8 mouse cellular contexts compared by ENCODE assay signal in genomic region chr2:181186635-181187034, GRCm38 (mm10). TPM values are rescaled to one million over a fixed set of nuclear protein-coding genes. Genes with fewer than 3 reads are reported as not detected.
DNase-seq lines count a peak whose midpoint lies in the region; ATAC-seq lines count a peak whose summit lies in the region.

No protein-coding gene starts in this region.

- peak; percentile 96 for DNase-seq in adipocyte (ENCODE audit: low spot score)
- peak; percentile 95 for DNase-seq in embryo, embryonic 10 days (ENCODE audit: low spot score)
- DNase-seq in gastrocnemius, postnatal 10 days: peak; percentile 75
- DNase-seq in left cerebral cortex, postnatal 14 days (ENCODE audit: low spot score in 2 of 2): peak; percentile 91 to 93
- peak; percentile 92 for DNase-seq in mesoderm, embryonic 11.5 days (ENCODE audit: low read depth, low spot score)
- peak; percentile 79 to 84 for DNase-seq in right cerebral cortex, postnatal 36 days (ENCODE audit: low spot score in 2 of 2)
- peak; percentile 88 for DNase-seq in yolk sac, embryonic 10.5 days (ENCODE audit: low spot score)

- intact Hi-C loops in left cerebral cortex, postnatal 14 days (cut with DNase I): loop anchor here (1.0 to 2.0 kb wide), 2 partner anchors 120 to 148 kb away; no protein-coding TSS in a partner anchor

- ATAC-seq in inflammation-experienced regulatory T-cells, adult 6 months: peak; percentile 73

RNA-seq across cellular contexts. Expression of gene Ppdpf, which starts 0.4 kb away (rescaled TPM):
- 10 to 100 TPM; 55.2 to 60.3 TPM for total RNA-seq in gastrocnemius, postnatal 10 days (2021)
- 100 to 1,000 TPM; 128 to 152 (median 146) TPM for polyA plus RNA-seq in inflammation-experienced regulatory T-cells, adult 6 months (2017; shearing (Covaris generic))
- 100 to 1,000 TPM; 114 to 118 TPM for total RNA-seq in left cerebral cortex, postnatal 14 days (2021)

RNA-seq across cellular contexts. Expression of gene Ptk6, which starts 16.0 kb away (rescaled TPM):
- not detected for total RNA-seq in gastrocnemius, postnatal 10 days (2021)
- under 1 TPM in 1 of 3 experiments, not detected in 2; 0.09 TPM for polyA plus RNA-seq in inflammation-experienced regulatory T-cells, adult 6 months (2017; shearing (Covaris generic))
- total RNA-seq in left cerebral cortex, postnatal 14 days (2021): under 1 TPM in 1 of 2 experiments, not detected in 1; 0.08 TPM

RNA-seq across cellular contexts. Expression of gene Srms, which starts 26.4 kb away (rescaled TPM):
- under 1 TPM; 0.12 to 0.14 TPM for total RNA-seq in gastrocnemius, postnatal 10 days (2021)
- under 1 TPM in 2 of 3 experiments, not detected in 1; 0.19 to 0.35 TPM for polyA plus RNA-seq in inflammation-experienced regulatory T-cells, adult 6 months (2017; shearing (Covaris generic))
- under 1 TPM; 0.30 to 0.35 TPM for total RNA-seq in left cerebral cortex, postnatal 14 days (2021)

RNA-seq across cellular contexts. Expression of gene Eef1a2, which starts 29.8 kb away (rescaled TPM):
- total RNA-seq in gastrocnemius, postnatal 10 days (2021): 1,000 to 10,000 TPM; 1,498 to 1,682 TPM
- polyA plus RNA-seq in inflammation-experienced regulatory T-cells, adult 6 months (2017; shearing (Covaris generic)): not detected
- total RNA-seq in left cerebral cortex, postnatal 14 days (2021): 1,000 to 10,000 TPM; 1,193 to 1,221 TPM

RNA-seq across cellular contexts. Expression of gene Fndc11, which starts 33.2 kb away (rescaled TPM):
- not detected for total RNA-seq in gastrocnemius, postnatal 10 days (2021)
- polyA plus RNA-seq in inflammation-experienced regulatory T-cells, adult 6 months (2017; shearing (Covaris generic)): 1 to 10 TPM in 1 of 3 experiments, under 1 TPM in 2; 0.34 to 1.6 (median 0.53) TPM
- total RNA-seq in left cerebral cortex, postnatal 14 days (2021): not detected

Comparison
In these comparisons a context has a peak if more than half of its experiments do, and no peak if none do; other contexts are left out.
1. Peak in every context shown above with its lines: DNase-seq and ATAC-seq.